Mouse (Mus musculus) G1E (cell line): ENCODE data around the gene Fam19a2.

Experiments
- CTCF ChIP-seq: IDR thresholded peaks from 2 replicates; pipeline ENCODE4 v1.5.1; 2012; ENCODE audit warnings: low read depth, low read length, inconsistent platforms, mixed read lengths
- GATA1 ChIP-seq: IDR thresholded peaks from 2 replicates; pipeline ENCODE4 v1.6.1; 2012; ENCODE audit warnings: borderline replicate concordance, low read length, inconsistent platforms, mixed read lengths

DNA sequence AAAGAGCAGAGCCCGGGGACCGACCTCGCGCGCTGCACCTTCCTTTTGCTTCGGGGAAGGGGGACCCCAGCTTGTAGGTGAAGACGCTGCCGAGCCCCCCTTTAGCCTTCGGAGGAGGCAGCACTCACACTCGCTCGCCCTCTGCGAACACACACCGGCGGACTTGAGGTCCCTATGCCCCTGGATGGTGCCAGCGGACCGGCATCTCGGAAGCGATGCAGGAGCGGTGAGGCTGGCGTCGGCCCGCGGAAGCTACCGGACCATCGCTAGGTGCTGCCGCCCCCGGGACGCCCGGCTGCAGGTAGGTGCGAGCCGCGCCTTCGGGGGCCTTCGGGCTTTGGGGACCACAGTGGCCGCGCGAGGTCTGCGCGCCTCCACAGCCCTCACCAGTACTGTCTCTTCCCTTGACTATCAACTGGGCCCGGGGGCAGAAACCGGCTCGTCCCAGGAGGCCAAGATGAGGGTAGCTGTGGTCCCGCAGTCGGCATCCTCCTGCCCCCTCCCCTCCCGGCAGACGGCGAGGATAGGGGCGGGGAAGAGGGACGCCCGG, 1.5 kb downstream of the Fam19a2 start:
- TF ChIP-seq CTCF (no peak), GATA1 (no peak)
